Mouse (Mus musculus): ENCODE results near the gene Inhbe. TPM values are rescaled to one million over a fixed set of nuclear protein-coding genes. Genes with fewer than 3 reads are reported as not detected.

The Inhbe gene
- total RNA-seq, 1 experiment from 2014 or later, result not detected

- no peak for ATAC-seq (replicated peaks; ENCODE audit: low read depth, poor library complexity, severe bottlenecking)
Observed at GRCm38 (mm10) chr10:127348957-127349356, 5.3 kb downstream of the Inhbe start.

GRCm38 (mm10) chr10:127346173-127346572, 8.0 kb downstream of the Inhbe start:
- ATAC-seq (replicated peaks; ENCODE audit: low read depth, poor library complexity, severe bottlenecking), result no peak

GRCm38 (mm10) chr10:127343029-127343428, 11.2 kb downstream of the Inhbe start:
- no peak for ATAC-seq (replicated peaks; ENCODE audit: low read depth, poor library complexity, severe bottlenecking)

GRCm38 (mm10) chr10:127341891-127342639, 12.1 kb downstream of the Inhbe start, which contains the start of gene Gli1:
Gli1 (minus strand) TSS chr10:127341974.
- peak; percentile 67 for ATAC-seq (replicated peaks; ENCODE audit: low read depth, poor library complexity, severe bottlenecking)

- no peak for ATAC-seq (replicated peaks; ENCODE audit: low read depth, poor library complexity, severe bottlenecking)
Observed at GRCm38 (mm10) chr10:127341360-127341690, 12.9 kb downstream of the Inhbe start.

GRCm38 (mm10) chr10:127340577-127341359, 13.4 kb downstream of the Inhbe start:
- ATAC-seq (replicated peaks; ENCODE audit: low read depth, poor library complexity, severe bottlenecking), result no peak

- 0 out of 2 replicates have a peak, but pooled peaks have one; percentile 5 for ATAC-seq (replicated peaks; ENCODE audit: low read depth, poor library complexity, severe bottlenecking)
Observed at GRCm38 (mm10) chr10:127339683-127340576, 14.3 kb downstream of the Inhbe start.

- ATAC-seq (replicated peaks; ENCODE audit: low read depth, poor library complexity, severe bottlenecking), result peak; percentile 80
Observed at GRCm38 (mm10) chr10:127338930-127339682, 15.1 kb downstream of the Inhbe start.

GRCm38 (mm10) chr10:127337536-127338099, 16.6 kb downstream of the Inhbe start:
- ATAC-seq (replicated peaks; ENCODE audit: low read depth, poor library complexity, severe bottlenecking), result no peak

- ATAC-seq (replicated peaks; ENCODE audit: low read depth, poor library complexity, severe bottlenecking), result no peak
Observed at GRCm38 (mm10) chr10:127336952-127337351, 17.3 kb downstream of the Inhbe start.

- no peak for ATAC-seq (replicated peaks; ENCODE audit: low read depth, poor library complexity, severe bottlenecking)
Observed at GRCm38 (mm10) chr10:127335271-127335670, 18.9 kb downstream of the Inhbe start.

GRCm38 (mm10) chr10:127333152-127333551, 21.1 kb downstream of the Inhbe start:
- peak; percentile 26; the same call in 1 of the 2 replicates for ATAC-seq (replicated peaks; ENCODE audit: low read depth, poor library complexity, severe bottlenecking)

GRCm38 (mm10) chr10:127332211-127332874, 21.9 kb downstream of the Inhbe start:
- ATAC-seq (replicated peaks; ENCODE audit: low read depth, poor library complexity, severe bottlenecking), result no peak

GRCm38 (mm10) chr10:127330212-127330611, 24.0 kb downstream of the Inhbe start:
- ATAC-seq (replicated peaks; ENCODE audit: low read depth, poor library complexity, severe bottlenecking), result no peak

- ATAC-seq (replicated peaks; ENCODE audit: low read depth, poor library complexity, severe bottlenecking), result no peak
Observed at GRCm38 (mm10) chr10:127327461-127328145, 26.6 kb downstream of the Inhbe start.

GRCm38 (mm10) chr10:127326828-127327227, 27.4 kb downstream of the Inhbe start:
- ATAC-seq (replicated peaks; ENCODE audit: low read depth, poor library complexity, severe bottlenecking), result no peak

GRCm38 (mm10) chr10:127326017-127326801, 28.0 kb downstream of the Inhbe start:
- peak; percentile 10; the same call in 1 of the 2 replicates for ATAC-seq (replicated peaks; ENCODE audit: low read depth, poor library complexity, severe bottlenecking)

Data from common myeloid progenitor, adult 5-6 weeks (primary cell).